Mouse (Mus musculus): ENCODE results near the gene Castor2.

GRCm38 (mm10) chr5:134098976-134099375 lies 535 bp upstream of the Castor2 start:
- TF ChIP-seq CTCF (IDR thresholded peaks at IDR 0.05; ENCODE audit: insufficient read depth, low read length) (no peak), POLR2A (IDR thresholded peaks at IDR 0.05; ENCODE audit: borderline replicate concordance, extremely low read depth, low read depth, low read length) (no peak)
